Mouse (Mus musculus): ENCODE data around the gene Slc6a20a.

DNA sequence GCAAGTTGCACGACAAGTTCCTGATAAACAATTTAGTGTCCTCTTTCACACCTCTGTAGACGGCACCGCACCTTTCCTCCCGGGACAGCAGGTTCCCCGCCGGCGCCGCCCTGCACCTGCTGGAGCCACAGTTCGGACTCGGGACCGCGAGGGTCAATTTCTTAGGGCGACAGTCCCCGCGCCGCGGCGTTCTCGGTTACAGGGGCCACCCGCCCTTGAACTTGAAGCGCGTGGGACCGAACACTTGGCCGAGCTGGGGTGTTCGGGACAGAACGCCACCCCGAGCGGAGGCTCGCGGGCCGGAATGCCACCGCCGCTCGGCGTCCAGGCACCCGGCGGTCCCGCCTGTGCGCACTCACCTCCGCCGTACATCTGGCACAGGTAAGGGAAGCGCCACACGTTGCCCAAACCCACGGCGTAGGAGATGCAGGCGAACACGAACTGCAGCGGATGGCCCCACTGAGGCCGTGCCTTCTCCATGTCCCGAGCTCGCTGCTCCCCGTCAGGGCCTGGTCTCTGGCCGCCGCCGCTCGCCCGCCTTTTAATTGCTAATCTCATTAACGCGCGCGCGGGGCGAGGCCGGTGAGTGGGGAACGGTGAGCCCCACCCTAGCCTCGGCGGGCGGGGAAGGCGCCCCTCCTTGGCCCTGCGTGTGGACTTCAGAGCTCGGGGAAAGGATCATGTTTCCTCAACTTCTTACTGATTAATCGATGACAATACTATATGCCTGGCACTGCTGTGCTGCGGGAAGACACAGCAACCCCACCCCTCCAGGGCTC is at the start of gene Slc6a20a, which contains the start of gene Ccr9:
- TF ChIP-seq CTCF (IDR thresholded peaks at IDR 0.05; ENCODE audit: control insufficient read depth, insufficient read depth, insufficient read length) (no peak), CEBPB (IDR thresholded peaks at IDR 0.05; ENCODE audit: low read depth) (no peak), FOSL1 (IDR thresholded peaks at IDR 0.05; ENCODE audit: insufficient read depth, low read length, poor library complexity, severe bottlenecking) (no peak), MAX (IDR thresholded peaks at IDR 0.05) (no peak), MYOD1 (IDR thresholded peaks at IDR 0.05; ENCODE audit: control insufficient read depth, insufficient read length, low read depth) (no peak)

All from C2C12 (cell line).